Comparison of ENCODE assay signal across 8 mouse cellular contexts in genomic region chr19:53902739-53903487, GRCm38 (mm10). TPM values are rescaled to one million over a fixed set of nuclear protein-coding genes. Genes with fewer than 3 reads are reported as not detected.
A peak's percentile ranks its signal among the peaks of the same experiment; 100 is the strongest.
DNase-seq lines count a peak whose midpoint lies in the region; ATAC-seq lines count a peak whose summit lies in the region.

No protein-coding gene starts in this region.

- no peaks in the 10 kb centered on the region for H3K27me3 ChIP-seq in hindbrain, embryonic 12.5 days

- H3K4me3 ChIP-seq in hindbrain, embryonic 12.5 days, result peak overlapping the region; percentile 97

- no peaks in the 10 kb centered on the region for H3K36me3 ChIP-seq in hindbrain, embryonic 12.5 days

- peaks cover 20% of the 10 kb centered on the region for H3K4me1 ChIP-seq in hindbrain, embryonic 12.5 days

- DNase-seq in MN1 (ENCODE audit: low spot score), result peak; percentile 98
- DNase-seq in cerebellum, adult 9-10 months, result peak; percentile 96
- peak; percentile 94 to 95 for DNase-seq in frontal cortex, adult 2 months (ENCODE audit: extremely low spot score in 1 of 2, low spot score in 1 of 2)
- peak; percentile 94 to 97 for DNase-seq in layer of hippocampus, postnatal 14 days (ENCODE audit: low spot score in 2 of 2)
- peak; percentile 95 for DNase-seq in lung, postnatal 14 days
- DNase-seq in retina, adult 2 months (ENCODE audit: low read depth, low spot score), result peak; percentile 89
- peak; percentile 93 to 98 for DNase-seq in thymus, postnatal 36 days

- WGBS in hindbrain, embryonic 12.5 days, result under 1% methylated on average over 61 of the region's 61 CpGs

- H3K9me3 ChIP-seq in hindbrain, embryonic 12.5 days (replicated peaks), result no peaks in the 10 kb centered on the region

- H3K4me2 ChIP-seq in hindbrain, embryonic 12.5 days (replicated peaks), result peak overlapping the region; percentile 68

- peak overlapping the region; percentile 90 for H3K27ac ChIP-seq in hindbrain, embryonic 12.5 days

- H3K9ac ChIP-seq in hindbrain, embryonic 12.5 days, result peak overlapping the region; percentile 93

- peak; percentile 98 for ATAC-seq in hindbrain, embryonic 12.5 days (ENCODE audit: low FRiP score)

RNA-seq across cellular contexts. Expression of gene Pdcd4, which starts 10.9 kb away (rescaled TPM):
- 70.3 and 78.0 TPM in 2 replicates for polyA plus RNA-seq in frontal cortex, adult 2 months (2012; rRNA removed)
- 103 and 113 TPM in 2 replicates for polyA plus RNA-seq in hindbrain, embryonic 12.5 days (2016; fragmentation: Nextera tagmentation; extraction: Ambion mirVana)
- total RNA-seq in layer of hippocampus, postnatal 14 days (2021), result 100 to 1,000 TPM; 121 TPM

RNA-seq across cellular contexts. Expression of gene Shoc2, which starts 41.2 kb away (rescaled TPM):
- 29.4 and 32.7 TPM in 2 replicates for polyA plus RNA-seq in frontal cortex, adult 2 months (2012; rRNA removed)
- polyA plus RNA-seq in hindbrain, embryonic 12.5 days (2016; fragmentation: Nextera tagmentation; extraction: Ambion mirVana), result 73.3 and 77.5 TPM in 2 replicates
- total RNA-seq in layer of hippocampus, postnatal 14 days (2021), result 10 to 100 TPM; 45.6 to 46.8 TPM

RNA-seq across cellular contexts. Expression of gene Bbip1, which starts 41.5 kb away (rescaled TPM):
- polyA plus RNA-seq in frontal cortex, adult 2 months (2012; rRNA removed), result 82.4 and 87.0 TPM in 2 replicates
- polyA plus RNA-seq in hindbrain, embryonic 12.5 days (2016; fragmentation: Nextera tagmentation; extraction: Ambion mirVana), result 113 and 119 TPM in 2 replicates
- total RNA-seq in layer of hippocampus, postnatal 14 days (2021), result 10 to 100 TPM; 66.0 to 74.4 TPM

Comparison
In these comparisons a context has a peak if more than half of its experiments do, and no peak if none do; other contexts are left out.
1. Peak in every context shown above with its lines: DNase-seq, ATAC-seq, H3K4me3 ChIP-seq and H3K27ac ChIP-seq.